Mouse (Mus musculus) kidney, adult 2 months (tissue): ENCODE measurements at regions not wholly inside any gene's neighbourhood (a gene's known extent, or its start where the extent isn't known, plus 50 kb on each side); places are given as distances from the start of the nearest gene placed in this dataset.
A peak's percentile ranks its signal among the peaks of the same experiment; 100 is the strongest.

Source experiments
- CTCF ChIP-seq: fragments of 200-500 bp; conservative IDR thresholded peaks from 2 replicates; pipeline ENCODE4 v1.5.1; 2011; ENCODE audit warnings: low read depth, mild to moderate bottlenecking, control low read depth, low read length, moderate library complexity, mixed read lengths; ENCODE audit not compliant: insufficient read depth, insufficient read length
- POLR2A ChIP-seq: fragments of 200-500 bp; IDR thresholded peaks from one replicate; pipeline ENCODE4 v1.6.1; 2011; ENCODE audit warnings: low read depth, low read length, control low read depth

DNA sequence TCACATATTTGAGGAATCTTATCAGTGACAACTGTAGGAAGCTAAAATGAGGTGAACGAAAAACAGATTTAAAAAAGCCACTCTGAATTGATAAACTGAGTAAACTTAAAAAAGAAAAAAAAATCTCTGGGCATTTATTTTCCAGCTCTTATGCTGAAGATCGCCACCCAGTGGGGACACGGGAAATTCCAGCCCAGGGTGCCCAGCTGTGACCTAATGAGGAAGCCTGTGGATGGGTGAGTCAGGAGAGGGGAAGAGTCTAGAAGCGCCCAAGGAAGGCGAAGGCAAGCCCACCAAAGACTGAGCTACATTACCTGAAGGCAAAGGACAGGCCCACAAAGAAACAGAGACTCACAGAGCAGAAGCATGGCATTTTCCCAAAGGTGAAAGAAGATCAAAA, 72.7 kb upstream of the Frem2 start:
- peak; percentile 59 for TF ChIP-seq CTCF
- TF ChIP-seq POLR2A = no peak
